Mouse (Mus musculus) MEL-GATA-1-ER (cell line): ENCODE results near the gene Ccdc141.

Source experiments
- DNase-seq: peaks from one replicate; pipeline ENCODE4 v3.0.0-alpha.2; 2012; ENCODE audit warnings: low read depth; ENCODE audit errors: extremely low read depth

The Ccdc141 gene

GRCm38 (mm10) chr2:77133407-77133806, 37.0 kb downstream of the Ccdc141 start:
- DNase-seq: no peak

GRCm38 (mm10) chr2:77126939-77127338, 43.5 kb downstream of the Ccdc141 start:
- no peak for DNase-seq

GRCm38 (mm10) chr2:77118102-77118501, 52.3 kb downstream of the Ccdc141 start:
- no peak for DNase-seq

GRCm38 (mm10) chr2:77114335-77114734, 56.1 kb downstream of the Ccdc141 start:
- no peak for DNase-seq

- DNase-seq: no peak
Measured at GRCm38 (mm10) chr2:77113867-77114266, 56.6 kb downstream of the Ccdc141 start.

- DNase-seq: no peak
Measured at GRCm38 (mm10) chr2:77113026-77113425, 57.4 kb downstream of the Ccdc141 start.

- DNase-seq: no peak
Measured at GRCm38 (mm10) chr2:77111095-77111494, 59.3 kb downstream of the Ccdc141 start.

- DNase-seq: no peak
Measured at GRCm38 (mm10) chr2:77110365-77110764, 60.1 kb downstream of the Ccdc141 start.

GRCm38 (mm10) chr2:77109506-77110123, 60.8 kb downstream of the Ccdc141 start:
- DNase-seq: peak; percentile 39

- peak; percentile 26 for DNase-seq
Measured at GRCm38 (mm10) chr2:77108562-77108961, 61.9 kb downstream of the Ccdc141 start.

GRCm38 (mm10) chr2:77106150-77106549, 64.3 kb downstream of the Ccdc141 start:
- no peak for DNase-seq

GRCm38 (mm10) chr2:77105006-77105715, 65.3 kb downstream of the Ccdc141 start:
- DNase-seq: no peak

GRCm38 (mm10) chr2:77102516-77102915, 67.9 kb downstream of the Ccdc141 start:
- DNase-seq: no peak

- no peak for DNase-seq
Measured at GRCm38 (mm10) chr2:77099814-77100213, 70.6 kb downstream of the Ccdc141 start.

GRCm38 (mm10) chr2:77098769-77099168, 71.7 kb downstream of the Ccdc141 start:
- no peak for DNase-seq

- no peak for DNase-seq
Measured at GRCm38 (mm10) chr2:77091749-77092148, 78.7 kb downstream of the Ccdc141 start.

- DNase-seq: no peak
Measured at GRCm38 (mm10) chr2:77085313-77085712, 85.1 kb downstream of the Ccdc141 start.

- no peak for DNase-seq
Measured at GRCm38 (mm10) chr2:77084629-77085028, 85.8 kb downstream of the Ccdc141 start.

- DNase-seq: peak; percentile 5
Measured at GRCm38 (mm10) chr2:77081156-77081555, 89.3 kb downstream of the Ccdc141 start.

- DNase-seq: no peak
Measured at GRCm38 (mm10) chr2:77080657-77081056, 89.8 kb downstream of the Ccdc141 start.

- no peak for DNase-seq
Measured at GRCm38 (mm10) chr2:77078746-77079145, 91.7 kb downstream of the Ccdc141 start.

- no peak for DNase-seq
Measured at GRCm38 (mm10) chr2:77074373-77074772, 96.1 kb downstream of the Ccdc141 start.

- no peak for DNase-seq
Measured at GRCm38 (mm10) chr2:77073930-77074329, 96.5 kb downstream of the Ccdc141 start.
